Mouse (Mus musculus) C2C12 (cell line): ENCODE measurements around the gene Treml2. TPM values are rescaled to one million over a fixed set of nuclear protein-coding genes. Genes with fewer than 3 reads are reported as not detected.

Experiments
- H3K27me3 ChIP-seq: one replicate; pipeline ENCODE4 v1.6.1; 2011; ENCODE audit not compliant: control insufficient read depth, insufficient read depth, insufficient read length
- H3K36me3 ChIP-seq: one replicate; pipeline ENCODE4 v1.6.1; 2011; ENCODE audit not compliant: control insufficient read depth, insufficient read depth
- H3K4me3 ChIP-seq: one replicate; pipeline ENCODE4 v1.5.1; 2011; ENCODE audit warnings: mild to moderate bottlenecking, control low read depth; ENCODE audit not compliant: poor library complexity, insufficient read depth, severe bottlenecking
- H3K79me2 ChIP-seq: one replicate; pipeline ENCODE4 v1.6.1; 2011; ENCODE audit not compliant: control insufficient read depth, insufficient read depth
- H3K79me3 ChIP-seq: one replicate; pipeline ENCODE4 v1.6.1; 2011; ENCODE audit warnings: low read depth, control low read depth
- H3ac ChIP-seq: one replicate; pipeline ENCODE3; 2011; ENCODE audit warnings: low read depth; ENCODE audit not compliant: control insufficient read depth, insufficient read length
- CEBPB ChIP-seq: IDR thresholded peaks from one replicate; pipeline ENCODE4 v1.6.1; 2011; ENCODE audit warnings: low read depth, mild to moderate bottlenecking, control low read depth, moderate library complexity
- CTCF ChIP-seq: IDR thresholded peaks from one replicate; pipeline ENCODE4 v1.5.1; 2011; ENCODE audit not compliant: control insufficient read depth, insufficient read depth, insufficient read length
- FOSL1 ChIP-seq: IDR thresholded peaks from one replicate; pipeline ENCODE4 v1.8.0; 2011; ENCODE audit warnings: mild to moderate bottlenecking, low read length; ENCODE audit not compliant: poor library complexity, insufficient read depth, severe bottlenecking
- MAX ChIP-seq: IDR thresholded peaks from one replicate; pipeline ENCODE4 v1.6.1; 2011; ENCODE audit warnings: mild to moderate bottlenecking, control low read depth
- MYOD1 ChIP-seq: IDR thresholded peaks from one replicate; pipeline ENCODE4 v1.6.1; 2011; ENCODE audit warnings: low read depth; ENCODE audit not compliant: control insufficient read depth, insufficient read length
- MYOG ChIP-seq: IDR thresholded peaks from one replicate; pipeline ENCODE4 v1.6.1; 2011; ENCODE audit not compliant: control insufficient read depth, insufficient read length; ENCODE audit errors: extremely low read depth
- USF1 ChIP-seq: IDR thresholded peaks from one replicate; pipeline ENCODE4 v1.6.1; 2011; ENCODE audit warnings: low read depth, mild to moderate bottlenecking, control low read depth, moderate library complexity
- polyA plus RNA-seq: library from polyadenylated mRNA; unstranded; fragments of >200 nt; fragmentation: generic; extraction: Trizol; gene quantifications from one replicate; pipeline ENCODE4 v1.2.1, GENCODE M21; 2012; ENCODE audit warnings: missing spikeins

Treml2 gene
- polyA plus RNA-seq, 1 experiment = not detected

GRCm38 (mm10) chr17:48264662-48265061, 34.6 kb upstream of the Treml2 start:
- H3K36me3 ChIP-seq = no peaks in the 10 kb centered on the region
- H3K4me3 ChIP-seq = no peak overlapping the region
- H3K79me3 ChIP-seq = no peaks in the 10 kb centered on the region
- H3K79me2 ChIP-seq = no peaks in the 10 kb centered on the region
- no peak overlapping the region for H3ac ChIP-seq
- no peaks in the 10 kb centered on the region for H3K27me3 ChIP-seq
- TF ChIP-seq MYOD1 (no peak), CEBPB (no peak), FOSL1 (no peak), MYOG (no peak), USF1 (no peak), MAX (no peak), CTCF (no peak)

- no peaks in the 10 kb centered on the region for H3K36me3 ChIP-seq
- no peaks in the 10 kb centered on the region for H3K79me3 ChIP-seq
- no peaks in the 10 kb centered on the region for H3K27me3 ChIP-seq
- H3K79me2 ChIP-seq = no peaks in the 10 kb centered on the region
- TF ChIP-seq CEBPB (no peak), FOSL1 (no peak), MYOD1 (no peak), USF1 (no peak), CTCF (no peak), MAX (no peak), MYOG (no peak)
- no peak overlapping the region for H3ac ChIP-seq
- H3K4me3 ChIP-seq = no peak overlapping the region
These were observed 33.2 kb upstream of the Treml2 start for GRCm38 (mm10) chr17:48266138-48266537.

GRCm38 (mm10) chr17:48266610-48267304, 32.5 kb upstream of the Treml2 start:
- Histone ChIP-seq H3K27me3 (no peaks in the 10 kb centered on the region), H3K36me3 (no peaks in the 10 kb centered on the region), H3ac (no peak overlapping the region), H3K4me3 (no peak overlapping the region), H3K79me2 (no peaks in the 10 kb centered on the region), H3K79me3 (no peaks in the 10 kb centered on the region)
- no peak for TF ChIP-seq CTCF
- TF ChIP-seq MYOD1 = no peak
- TF ChIP-seq CEBPB = no peak
- TF ChIP-seq FOSL1 = no peak
- no peak for TF ChIP-seq MYOG
- TF ChIP-seq USF1 = no peak
- no peak for TF ChIP-seq MAX

- no peaks in the 10 kb centered on the region for H3K79me2 ChIP-seq
- no peaks in the 10 kb centered on the region for H3K79me3 ChIP-seq
- TF ChIP-seq MAX (no peak), USF1 (no peak), FOSL1 (no peak), CTCF (no peak), MYOG (no peak), MYOD1 (no peak), CEBPB (no peak)
These were observed 31.7 kb upstream of the Treml2 start for GRCm38 (mm10) chr17:48267591-48267990.

GRCm38 (mm10) chr17:48268276-48268675, 31.0 kb upstream of the Treml2 start:
- Histone ChIP-seq H3ac (no peak overlapping the region), H3K4me3 (no peak overlapping the region), H3K79me3 (no peaks in the 10 kb centered on the region), H3K27me3 (no peaks in the 10 kb centered on the region), H3K79me2 (no peaks in the 10 kb centered on the region), H3K36me3 (no peaks in the 10 kb centered on the region)
- TF ChIP-seq MYOD1 (no peak), FOSL1 (no peak), CEBPB (no peak), MYOG (no peak), USF1 (no peak)

More at GRCm38 (mm10) chr17:48267591-48267990, 31.7 kb upstream of the Treml2 start:
- Histone ChIP-seq H3ac (no peak overlapping the region), H3K4me3 (no peak overlapping the region), H3K27me3 (no peaks in the 10 kb centered on the region), H3K36me3 (no peaks in the 10 kb centered on the region)

- Histone ChIP-seq H3K27me3 (no peaks in the 10 kb centered on the region), H3ac (no peak overlapping the region), H3K36me3 (no peaks in the 10 kb centered on the region), H3K79me2 (no peaks in the 10 kb centered on the region), H3K79me3 (no peaks in the 10 kb centered on the region), H3K4me3 (no peak overlapping the region)
- TF ChIP-seq CEBPB (no peak), MYOG (no peak), MYOD1 (no peak), MAX (no peak), USF1 (no peak), FOSL1 (no peak), CTCF (no peak)
These were observed 29.5 kb upstream of the Treml2 start for GRCm38 (mm10) chr17:48269833-48270232.
